Mouse (Mus musculus) c-Kit-positive CD71-positive TER-119-positive erythroid progenitor cells, embryonic 14.5 days (primary cell): ENCODE results near the gene Sh3bgrl3.
"Not testable (repeated sequence)": the region's sequence is repeated elsewhere in the genome, so short reads cannot be mapped to it uniquely, and the experiment has no call there.

Source experiments
- DNase-seq: peaks from one replicate; pipeline ENCODE4 v3.0.0-alpha.2; 2013; ENCODE audit warnings: low spot score

The Sh3bgrl3 gene

GRCm38 (mm10) chr4:134128221-134128982 lies at the start of gene Sh3bgrl3:
Gene Sh3bgrl3, minus strand, starts transcription at chr4:134128789.
- peak; percentile 77 for DNase-seq

GRCm38 (mm10) chr4:134172391-134172790 lies 43.8 kb upstream of the Sh3bgrl3 start:
- DNase-seq, result no peak

GRCm38 (mm10) chr4:134166906-134167305 lies 38.3 kb upstream of the Sh3bgrl3 start:
- no peak for DNase-seq

GRCm38 (mm10) chr4:134165548-134166465 lies 37.2 kb upstream of the Sh3bgrl3 start:
- peak; percentile 66 for DNase-seq

- DNase-seq, result no peak
Observed at GRCm38 (mm10) chr4:134165024-134165423, 36.4 kb upstream of the Sh3bgrl3 start.

GRCm38 (mm10) chr4:134164591-134164990 lies 36.0 kb upstream of the Sh3bgrl3 start:
- no peak for DNase-seq

- DNase-seq, result not testable (repeated sequence)
Observed at GRCm38 (mm10) chr4:134160071-134160470, 31.5 kb upstream of the Sh3bgrl3 start.

GRCm38 (mm10) chr4:134158774-134159173 lies 30.2 kb upstream of the Sh3bgrl3 start:
- DNase-seq, result no peak

- no peak for DNase-seq
Observed at GRCm38 (mm10) chr4:134157558-134157957, 29.0 kb upstream of the Sh3bgrl3 start.

- no peak for DNase-seq
Observed at GRCm38 (mm10) chr4:134156744-134157143, 28.2 kb upstream of the Sh3bgrl3 start.

- DNase-seq, result no peak
Observed at GRCm38 (mm10) chr4:134155961-134156465, 27.4 kb upstream of the Sh3bgrl3 start.

GRCm38 (mm10) chr4:134155531-134155930 lies 26.9 kb upstream of the Sh3bgrl3 start:
- no peak for DNase-seq

- no peak for DNase-seq
Observed at GRCm38 (mm10) chr4:134154354-134154753, 25.8 kb upstream of the Sh3bgrl3 start.

GRCm38 (mm10) chr4:134153656-134154055 lies 25.1 kb upstream of the Sh3bgrl3 start:
- no peak for DNase-seq

GRCm38 (mm10) chr4:134152112-134152511 lies 23.5 kb upstream of the Sh3bgrl3 start:
- no peak for DNase-seq

- DNase-seq, result no peak
Observed at GRCm38 (mm10) chr4:134149389-134149788, 20.8 kb upstream of the Sh3bgrl3 start.

GRCm38 (mm10) chr4:134144297-134144696 lies 15.7 kb upstream of the Sh3bgrl3 start:
- DNase-seq, result not testable (repeated sequence)

GRCm38 (mm10) chr4:134138857-134139256 lies 10.3 kb upstream of the Sh3bgrl3 start:
- no peak for DNase-seq

- DNase-seq, result no peak
Observed at GRCm38 (mm10) chr4:134136280-134136926, 7.8 kb upstream of the Sh3bgrl3 start.

- no peak for DNase-seq
Observed at GRCm38 (mm10) chr4:134132519-134133095, 4.0 kb upstream of the Sh3bgrl3 start.

- DNase-seq, result no peak
Observed at GRCm38 (mm10) chr4:134132117-134132516, 3.5 kb upstream of the Sh3bgrl3 start.

- no peak for DNase-seq
Observed at GRCm38 (mm10) chr4:134129482-134129881, 893 bp upstream of the Sh3bgrl3 start.
